Mouse (Mus musculus) embryonic fibroblast, embryonic 13.5 days (primary cell): Measurements from ENCODE around the gene Il1a.

Experiments used
- CTCF ChIP-seq: IDR thresholded peaks from 2 replicates; pipeline ENCODE4 v1.5.1; 2011; ENCODE audit warnings: mild to moderate bottlenecking, control low read depth, low read length, moderate library complexity, borderline replicate concordance; ENCODE audit not compliant: insufficient read depth
- POLR2A ChIP-seq: IDR thresholded peaks from 2 replicates; pipeline ENCODE4 v1.6.1; 2011; ENCODE audit warnings: low read depth, mild to moderate bottlenecking, control low read depth, low read length, moderate library complexity

DNA sequence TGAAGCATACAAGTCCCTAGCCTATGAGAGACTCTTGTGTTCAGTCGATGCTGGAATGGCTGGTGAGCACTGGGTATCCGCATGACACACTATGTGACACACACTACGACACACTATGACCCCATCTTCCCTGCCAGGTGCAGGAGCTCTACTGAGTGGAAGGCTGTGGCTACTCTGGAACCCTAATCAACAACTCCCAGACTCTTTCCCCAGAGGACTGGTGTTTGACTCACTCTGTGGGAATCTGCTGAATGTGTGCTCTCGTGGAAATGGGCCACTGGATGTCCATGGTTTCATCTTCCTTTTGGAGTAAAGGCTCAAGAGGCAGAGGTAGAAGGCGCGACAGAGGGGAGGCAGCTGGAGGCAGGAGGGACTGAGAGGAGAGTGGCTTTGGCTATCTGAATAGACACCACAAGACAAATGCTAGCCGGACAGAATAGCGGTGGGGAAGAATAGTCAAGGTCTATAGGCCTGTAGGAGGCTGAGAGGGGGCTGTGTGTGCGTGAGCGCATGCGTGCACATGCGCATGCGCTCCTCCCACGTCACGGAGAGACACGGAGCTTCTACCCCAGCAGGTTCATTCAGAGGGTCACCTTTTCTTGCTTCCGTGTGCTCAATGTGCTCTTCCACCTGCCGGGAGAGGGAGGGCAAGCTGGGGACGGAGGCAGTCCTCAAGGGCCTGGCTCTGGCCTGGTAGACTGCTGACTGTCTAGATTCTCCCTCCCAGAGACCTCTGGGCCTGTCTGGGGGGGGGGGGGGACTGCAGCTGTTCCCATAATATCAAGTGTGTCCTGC lies 56.7 kb downstream of the Il1a start:
- TF ChIP-seq CTCF (no peak), POLR2A (no peak)
